Mouse (Mus musculus) spleen, adult 2 months (tissue): ENCODE measurements at regions not wholly inside any gene's neighbourhood (a gene's known extent, or its start where the extent isn't known, plus 50 kb on each side); places are given as distances from the start of the nearest gene placed in this dataset.

Experiments used
- CTCF ChIP-seq: fragments of 200-500 bp; IDR thresholded peaks from 2 replicates; pipeline ENCODE4 v1.5.1; 2011; ENCODE audit warnings: mild to moderate bottlenecking, inconsistent platforms; ENCODE audit not compliant: insufficient read depth, insufficient read length, insufficient replicate concordance; ENCODE audit errors: extremely low read depth
- POLR2A ChIP-seq: fragments of 200-500 bp; IDR thresholded peaks from 2 replicates; pipeline ENCODE4 v1.6.1; 2011; ENCODE audit warnings: low read depth, low read length, inconsistent platforms

- TF ChIP-seq CTCF, result no peak
- no peak for TF ChIP-seq POLR2A
Measured at GRCm38 (mm10) chr15:51110186-51110585, 2774.5 kb upstream of the Gm7489 start.
